Mouse (Mus musculus): ENCODE measurements around the gene Tmem258. TPM values are rescaled to one million over a fixed set of nuclear protein-coding genes. Genes with fewer than 3 reads are reported as not detected.

The Tmem258 gene
- total RNA-seq, 1 experiment from 2014 or later, result 171 TPM

DNA sequence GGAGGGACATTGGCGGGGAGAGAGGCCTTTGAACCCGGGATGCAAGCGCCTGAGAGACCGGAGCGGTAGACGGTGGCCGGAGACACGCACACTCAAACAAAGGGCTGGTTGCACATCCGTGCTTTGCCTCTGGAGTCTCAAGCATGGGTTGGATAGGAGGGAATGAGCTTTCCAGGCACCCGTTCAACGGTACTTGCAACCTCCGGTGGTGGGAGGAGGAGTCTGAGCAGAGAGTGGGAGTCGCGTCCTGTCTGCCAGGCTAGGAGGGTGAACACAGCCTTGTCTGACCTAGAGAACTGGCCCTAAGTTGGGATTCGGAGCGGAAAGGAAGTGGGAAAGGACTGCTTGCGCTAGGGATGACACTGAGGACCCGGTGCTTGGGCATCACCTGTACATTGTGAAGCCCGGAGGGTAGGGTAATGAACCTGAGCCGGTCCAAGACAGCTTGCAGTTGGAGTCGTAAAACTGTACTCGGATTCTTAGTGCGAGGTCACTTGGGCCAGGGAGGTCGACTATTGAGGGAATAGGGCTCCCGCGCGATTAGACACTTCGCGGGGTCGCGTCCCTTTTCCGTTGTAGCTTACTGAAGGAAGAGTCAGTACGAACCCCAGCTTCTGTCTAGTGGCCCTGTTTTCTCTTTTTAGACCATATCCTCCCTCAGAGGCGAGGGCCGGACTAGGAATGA, 20.4 kb upstream of the Tmem258 start:
- peak; percentile 48 for ATAC-seq (replicated peaks; ENCODE audit: low read depth, poor library complexity, severe bottlenecking)

- no peak for ATAC-seq (replicated peaks; ENCODE audit: low read depth, poor library complexity, severe bottlenecking)
Observed at GRCm38 (mm10) chr19:10184096-10184495, 19.7 kb upstream of the Tmem258 start.

DNA sequence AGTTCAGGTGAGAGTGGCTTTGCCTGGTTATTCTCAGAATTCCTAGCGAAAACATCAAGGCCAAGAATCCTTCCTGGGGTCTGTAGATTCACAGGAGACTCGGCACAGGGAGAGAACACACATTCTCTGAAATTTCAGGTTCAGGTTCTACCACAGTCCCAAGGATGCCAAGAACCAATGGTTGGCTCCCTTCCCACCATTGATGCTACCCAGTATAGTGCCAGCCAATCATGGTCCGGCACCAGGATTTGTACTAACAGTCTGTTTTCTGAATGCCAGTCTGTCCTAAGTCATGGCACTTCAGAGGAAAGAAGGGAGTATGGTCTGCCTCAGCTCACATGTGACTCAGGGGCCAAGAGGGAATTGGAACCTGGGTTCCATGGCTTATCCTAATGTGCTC, 17.9 kb upstream of the Tmem258 start:
- ATAC-seq (replicated peaks; ENCODE audit: low read depth, poor library complexity, severe bottlenecking), result no peak

DNA sequence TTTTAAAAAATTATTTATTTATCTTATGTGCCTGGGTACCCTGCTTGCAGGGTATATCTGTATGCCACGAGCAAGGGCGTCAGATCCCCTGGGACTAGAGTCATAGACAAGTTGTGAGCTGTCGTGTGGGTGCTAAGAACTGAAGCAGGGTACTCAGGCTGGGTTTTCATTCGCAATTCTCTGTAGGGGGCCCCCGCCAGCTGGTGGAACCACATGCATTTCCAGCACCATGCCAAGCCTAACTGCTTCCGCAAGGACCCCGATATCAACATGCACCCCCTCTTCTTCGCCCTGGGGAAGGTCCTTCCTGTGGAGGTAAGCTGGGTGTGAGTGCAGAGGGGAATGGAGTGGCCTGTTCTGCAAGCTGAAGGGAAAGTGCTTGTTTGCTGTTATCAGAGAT, 17.2 kb upstream of the Tmem258 start:
- ATAC-seq (replicated peaks; ENCODE audit: low read depth, poor library complexity, severe bottlenecking), result no peak

GRCm38 (mm10) chr19:10188281-10188811, 15.5 kb upstream of the Tmem258 start:
- ATAC-seq (replicated peaks; ENCODE audit: low read depth, poor library complexity, severe bottlenecking), result no peak

DNA sequence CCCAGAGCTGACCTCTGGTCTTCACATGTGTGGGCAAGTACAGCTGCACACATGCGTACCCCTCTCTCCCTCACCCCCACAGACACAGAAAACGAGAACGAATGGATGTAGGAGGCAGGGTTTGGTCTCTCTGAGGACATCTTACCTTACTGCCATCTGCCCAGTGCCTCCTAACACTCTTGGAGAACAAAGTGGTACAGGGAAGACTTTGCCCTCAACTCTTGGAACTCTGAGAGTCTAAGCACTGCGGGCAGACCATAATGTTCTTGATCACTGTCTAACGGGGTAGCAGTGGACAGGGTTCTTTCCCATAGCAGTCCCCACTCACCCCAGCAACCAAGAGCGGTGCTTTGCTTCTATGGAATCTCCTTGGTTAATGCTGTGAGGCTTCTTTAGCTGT, 14.8 kb upstream of the Tmem258 start:
- no peak for ATAC-seq (replicated peaks; ENCODE audit: low read depth, poor library complexity, severe bottlenecking)

GRCm38 (mm10) chr19:10189940-10190339, 13.9 kb upstream of the Tmem258 start:
- ATAC-seq (replicated peaks; ENCODE audit: low read depth, poor library complexity, severe bottlenecking), result no peak

- peak; percentile 66 for ATAC-seq (replicated peaks; ENCODE audit: low read depth, poor library complexity, severe bottlenecking)
Observed at GRCm38 (mm10) chr19:10190796-10191195, 13.0 kb upstream of the Tmem258 start.

- ATAC-seq (replicated peaks; ENCODE audit: low read depth, poor library complexity, severe bottlenecking), result peak; percentile 65
Observed at GRCm38 (mm10) chr19:10191326-10191725, 12.5 kb upstream of the Tmem258 start.

DNA sequence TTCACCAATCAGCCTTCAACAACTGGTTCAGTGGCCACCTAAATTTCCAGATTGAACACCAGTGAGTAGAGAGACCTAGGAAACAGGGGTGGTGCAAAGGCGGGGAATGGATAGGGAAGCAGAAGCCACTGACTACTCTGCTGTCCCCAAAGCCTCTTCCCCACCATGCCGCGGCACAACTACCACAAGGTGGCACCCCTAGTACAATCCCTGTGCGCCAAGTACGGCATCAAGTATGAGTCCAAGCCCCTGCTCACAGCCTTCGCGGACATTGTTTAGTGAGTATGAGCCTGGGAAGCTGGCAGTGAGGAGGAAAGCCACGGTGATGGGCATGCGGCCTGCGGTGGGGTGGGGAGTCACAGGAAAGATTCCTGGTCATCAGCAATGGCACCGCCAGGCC, 9.5 kb upstream of the Tmem258 start:
- ATAC-seq (replicated peaks; ENCODE audit: low read depth, poor library complexity, severe bottlenecking), result no peak

- no peak for ATAC-seq (replicated peaks; ENCODE audit: low read depth, poor library complexity, severe bottlenecking)
Observed at GRCm38 (mm10) chr19:10195252-10195651, 8.6 kb upstream of the Tmem258 start.

DNA sequence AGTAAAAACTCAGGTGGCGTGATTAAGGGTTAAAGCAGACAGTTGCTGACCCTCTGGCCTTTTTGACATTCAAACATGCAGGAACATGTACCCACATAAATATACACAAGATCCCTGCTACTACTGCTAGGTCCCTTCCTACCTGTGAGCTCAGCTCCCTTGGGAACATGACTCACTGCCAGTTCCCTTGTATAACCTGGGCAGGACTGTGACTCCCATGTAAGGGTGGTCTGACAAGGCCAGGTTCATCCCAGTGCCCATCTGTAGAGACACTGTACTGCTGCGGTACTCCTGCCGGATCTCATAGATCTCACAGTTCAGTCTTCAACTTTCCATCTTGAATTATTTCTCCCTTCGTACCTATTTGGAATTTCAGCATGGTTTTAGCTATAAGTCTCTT, 6.7 kb upstream of the Tmem258 start:
- ATAC-seq (replicated peaks; ENCODE audit: low read depth, poor library complexity, severe bottlenecking), result no peak

DNA sequence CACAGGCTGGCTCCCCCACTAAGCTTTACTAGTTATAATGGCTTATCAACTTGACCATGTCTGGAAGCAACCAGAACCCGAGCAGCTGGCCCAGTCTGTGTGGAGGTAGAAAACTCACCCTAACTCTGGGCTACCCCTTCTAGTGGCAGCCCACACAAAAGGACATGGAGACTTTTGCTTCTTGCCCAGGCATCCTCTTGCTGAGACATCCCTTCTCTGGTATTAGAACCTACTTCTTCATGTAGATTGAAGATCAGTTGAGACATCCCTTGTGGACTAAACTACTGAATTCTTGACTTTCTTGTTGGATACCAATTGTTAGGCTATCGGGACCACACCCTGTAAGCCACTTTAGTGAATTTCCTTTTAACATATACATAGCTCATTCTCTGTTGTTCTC, 5.5 kb upstream of the Tmem258 start:
- no peak for ATAC-seq (replicated peaks; ENCODE audit: low read depth, poor library complexity, severe bottlenecking)

GRCm38 (mm10) chr19:10198723-10199122, 5.1 kb upstream of the Tmem258 start:
- ATAC-seq (replicated peaks; ENCODE audit: low read depth, poor library complexity, severe bottlenecking), result peak; percentile 66

GRCm38 (mm10) chr19:10203146-10203847, 517 bp upstream of the Tmem258 start:
- peak; percentile 24 for ATAC-seq (replicated peaks; ENCODE audit: low read depth, poor library complexity, severe bottlenecking)

DNA sequence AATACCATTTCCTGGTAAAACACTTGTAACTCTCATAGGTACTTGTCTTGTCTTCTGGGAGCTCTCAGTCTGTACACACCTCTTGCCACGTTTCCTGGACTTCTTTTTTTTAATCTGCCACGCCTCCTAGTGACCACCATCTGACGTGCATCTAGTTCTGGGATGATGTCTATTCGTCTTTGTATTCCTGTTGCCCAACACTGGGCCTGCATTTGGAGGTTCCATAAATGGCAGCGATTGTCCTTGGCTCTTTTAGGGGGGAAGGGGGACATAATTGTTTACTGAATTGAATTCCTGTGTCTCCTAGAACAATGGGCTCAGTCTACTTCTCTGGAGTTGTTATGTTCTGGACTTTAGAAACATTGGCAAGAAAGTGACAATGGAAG, 795 bp downstream of the Tmem258 start:
- peak; percentile 71 for ATAC-seq (replicated peaks; ENCODE audit: low read depth, poor library complexity, severe bottlenecking)

DNA sequence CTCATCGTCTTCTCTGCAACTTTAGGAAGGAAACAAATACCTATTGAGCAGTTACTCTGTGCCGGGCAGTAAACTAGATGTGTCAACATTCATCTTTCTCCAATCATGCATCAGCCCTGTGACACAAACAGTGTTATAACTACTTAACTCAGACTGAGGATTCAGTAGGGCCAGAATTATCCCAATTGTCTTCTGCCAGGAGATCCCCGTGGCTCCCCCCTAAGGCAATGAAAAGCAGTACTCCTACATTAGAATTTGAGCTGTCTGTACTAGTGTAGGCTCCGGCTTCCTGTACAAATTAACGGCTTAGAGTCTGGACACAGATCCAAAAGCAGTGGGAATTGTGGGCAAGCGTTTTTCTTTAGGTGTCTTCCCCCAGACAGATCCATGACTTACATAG, 1.2 kb downstream of the Tmem258 start:
- no peak for ATAC-seq (replicated peaks; ENCODE audit: low read depth, poor library complexity, severe bottlenecking)

DNA sequence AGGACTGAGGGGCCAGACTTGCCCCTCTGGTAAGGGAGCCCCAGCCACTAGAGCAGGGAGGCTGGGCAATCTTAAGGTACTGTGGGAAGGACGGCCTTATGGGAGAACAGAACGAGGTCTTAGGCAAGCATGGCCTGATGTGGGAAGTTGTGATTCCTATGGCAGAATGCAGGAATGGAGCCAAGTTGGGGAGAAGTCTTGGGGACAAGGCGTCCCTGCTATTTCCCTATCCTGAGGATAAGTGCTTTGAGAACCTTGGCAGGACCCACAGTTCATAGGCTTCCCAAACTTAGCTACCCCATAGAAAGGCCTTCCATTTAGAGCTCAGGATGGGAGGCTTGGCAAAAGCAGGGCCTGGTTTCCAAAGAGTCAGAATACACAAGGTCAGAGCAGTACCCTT, 5.0 kb downstream of the Tmem258 start:
- no peak for ATAC-seq (replicated peaks; ENCODE audit: low read depth, poor library complexity, severe bottlenecking)

- ATAC-seq (replicated peaks; ENCODE audit: low read depth, poor library complexity, severe bottlenecking), result no peak
Observed at GRCm38 (mm10) chr19:10210885-10211284, 7.1 kb downstream of the Tmem258 start.

DNA sequence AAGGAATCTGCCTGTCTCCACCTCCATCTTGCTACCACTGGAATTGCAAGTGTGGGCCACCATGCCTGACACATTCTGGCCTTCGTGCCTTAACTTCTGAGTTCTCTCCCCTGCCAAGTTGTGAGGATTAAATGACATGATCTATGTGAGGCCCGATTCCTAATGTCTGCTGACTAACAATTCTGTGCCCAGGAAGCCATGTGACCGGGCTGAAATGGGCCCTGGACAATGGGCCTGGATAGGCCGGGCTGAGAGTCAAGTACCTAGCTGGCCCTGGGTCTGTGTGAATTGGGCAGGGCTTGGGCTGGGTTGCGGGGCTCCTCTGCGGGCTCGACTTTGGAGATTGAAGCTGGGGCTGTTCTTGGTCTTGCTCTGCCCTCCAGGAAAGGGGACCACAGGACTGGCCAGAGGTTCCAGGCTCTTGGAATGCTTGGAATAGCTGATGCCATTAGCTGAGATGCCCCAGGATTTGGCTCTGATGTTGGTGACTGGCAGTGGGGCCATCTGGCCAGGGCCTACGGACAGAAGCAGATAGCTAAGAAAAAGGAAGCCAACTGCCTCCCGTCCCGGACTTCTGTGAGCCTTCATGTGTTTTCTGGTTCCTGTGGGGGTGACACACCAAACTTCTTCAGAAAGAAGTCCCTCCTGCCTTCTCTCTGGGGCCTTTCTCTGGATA, 10.1 kb downstream of the Tmem258 start:
- no peak for ATAC-seq (replicated peaks; ENCODE audit: low read depth, poor library complexity, severe bottlenecking)

- no peak for ATAC-seq (replicated peaks; ENCODE audit: low read depth, poor library complexity, severe bottlenecking)
Observed at GRCm38 (mm10) chr19:10216101-10216500, 12.3 kb downstream of the Tmem258 start.
